Mouse (Mus musculus): ENCODE measurements around the gene Epha8. TPM values are rescaled to one million over a fixed set of nuclear protein-coding genes. Genes with fewer than 3 reads are reported as not detected.

The Epha8 gene
- polyA plus RNA-seq, 1 experiment: 0.17 TPM

DNA sequence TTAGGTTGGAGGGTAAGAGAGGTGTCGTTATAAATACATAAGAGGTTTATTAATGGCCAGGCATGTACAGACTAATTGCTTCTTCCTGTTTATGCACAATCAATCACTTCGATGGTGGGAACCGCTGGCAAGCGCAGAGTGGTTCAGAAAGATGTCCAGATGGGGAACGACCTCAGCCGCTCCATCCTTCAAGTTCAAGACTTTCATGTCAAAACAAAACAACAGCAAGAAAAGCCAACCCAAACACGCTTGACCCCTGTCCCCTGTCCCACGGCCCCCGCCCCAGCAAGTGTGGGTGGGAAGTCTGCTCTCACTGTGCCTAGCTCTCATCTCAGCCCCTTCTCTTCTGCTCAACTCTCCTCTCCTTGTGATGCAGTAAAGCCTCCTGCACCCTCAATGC lies 4.0 kb upstream of the Epha8 start:
- DNase-seq (ENCODE audit: low read depth, low spot score): no peak

GRCm38 (mm10) chr4:136960068-136960467 lies 3.5 kb upstream of the Epha8 start:
- WGBS: 23% methylated on average over 3 of the region's 3 CpGs
- no peak for DNase-seq (ENCODE audit: low read depth, low spot score)

More for the DNA sequence above, 4.0 kb upstream of the Epha8 start:
- 67% methylated on average over 9 of the region's 9 CpGs for WGBS

- DNase-seq (ENCODE audit: low read depth, low spot score): no peak
- 64% methylated on average over 6 of the region's 6 CpGs for WGBS
Observed at GRCm38 (mm10) chr4:136954562-136954961, 2.1 kb downstream of the Epha8 start.

GRCm38 (mm10) chr4:136949266-136949989 lies 7.2 kb downstream of the Epha8 start:
- 52% methylated on average over 10 of the region's 10 CpGs for WGBS
- no peak for DNase-seq (ENCODE audit: low read depth, low spot score)

- no peak for DNase-seq (ENCODE audit: low read depth, low spot score)
- WGBS: 59% methylated on average over 17 of the region's 17 CpGs
Observed at GRCm38 (mm10) chr4:136945397-136945796, 11.2 kb downstream of the Epha8 start.

GRCm38 (mm10) chr4:136944558-136945350 lies 11.9 kb downstream of the Epha8 start:
- 79% methylated on average over 11 of the region's 11 CpGs for WGBS
- DNase-seq (ENCODE audit: low read depth, low spot score): no peak

DNA sequence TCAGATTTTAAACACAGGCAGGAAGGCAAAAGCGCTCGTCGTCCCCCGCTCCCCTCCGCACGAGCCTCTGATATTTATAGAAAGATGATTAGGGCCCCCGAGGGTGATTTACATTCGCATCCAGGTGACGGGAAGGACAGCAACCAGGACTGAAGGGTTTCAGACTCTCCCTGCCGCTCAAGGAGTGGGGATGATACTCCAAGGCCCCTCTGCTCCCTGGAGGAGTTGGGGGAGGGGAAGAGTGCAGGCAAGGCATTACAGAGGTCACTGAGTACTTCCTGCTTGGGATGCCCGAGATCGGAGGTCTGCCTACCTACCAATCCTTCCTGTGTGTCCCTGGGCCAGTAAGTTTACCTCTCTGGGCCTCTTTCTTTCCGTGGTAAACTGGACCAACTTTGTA lies 13.4 kb downstream of the Epha8 start:
- 37% methylated on average over 13 of the region's 13 CpGs for WGBS
- no peak for DNase-seq (ENCODE audit: low read depth, low spot score)

GRCm38 (mm10) chr4:136942761-136943160 lies 13.9 kb downstream of the Epha8 start:
- DNase-seq (ENCODE audit: low read depth, low spot score): no peak
- 30% methylated on average over 18 of the region's 18 CpGs for WGBS

DNA sequence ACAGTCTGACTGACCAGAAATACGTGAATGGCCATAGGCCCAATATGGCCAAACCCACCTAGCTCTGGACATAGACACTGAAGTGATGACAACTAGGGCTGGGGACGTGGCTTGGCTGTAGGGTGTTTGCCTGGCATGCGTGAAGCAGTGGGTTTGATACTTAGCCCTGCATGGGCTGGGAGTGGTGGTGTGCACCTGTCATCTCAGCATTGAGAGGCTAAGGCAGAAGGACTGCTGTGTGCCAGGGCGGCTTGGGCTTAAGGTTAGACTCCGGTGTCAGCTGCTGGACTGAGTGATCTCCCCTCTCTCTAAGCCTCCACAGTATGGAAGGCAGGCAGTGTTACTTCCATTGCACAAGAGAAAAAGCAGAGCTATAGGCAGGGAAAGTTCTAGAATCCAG lies 18.7 kb downstream of the Epha8 start:
- no peak for DNase-seq (ENCODE audit: low read depth, low spot score)
- WGBS: 88% methylated on average over 5 of the region's 5 CpGs

- DNase-seq (ENCODE audit: low read depth, low spot score): no peak
- 56% methylated on average over 4 of the region's 4 CpGs for WGBS
Observed at GRCm38 (mm10) chr4:136937344-136937743, 19.3 kb downstream of the Epha8 start.

DNA sequence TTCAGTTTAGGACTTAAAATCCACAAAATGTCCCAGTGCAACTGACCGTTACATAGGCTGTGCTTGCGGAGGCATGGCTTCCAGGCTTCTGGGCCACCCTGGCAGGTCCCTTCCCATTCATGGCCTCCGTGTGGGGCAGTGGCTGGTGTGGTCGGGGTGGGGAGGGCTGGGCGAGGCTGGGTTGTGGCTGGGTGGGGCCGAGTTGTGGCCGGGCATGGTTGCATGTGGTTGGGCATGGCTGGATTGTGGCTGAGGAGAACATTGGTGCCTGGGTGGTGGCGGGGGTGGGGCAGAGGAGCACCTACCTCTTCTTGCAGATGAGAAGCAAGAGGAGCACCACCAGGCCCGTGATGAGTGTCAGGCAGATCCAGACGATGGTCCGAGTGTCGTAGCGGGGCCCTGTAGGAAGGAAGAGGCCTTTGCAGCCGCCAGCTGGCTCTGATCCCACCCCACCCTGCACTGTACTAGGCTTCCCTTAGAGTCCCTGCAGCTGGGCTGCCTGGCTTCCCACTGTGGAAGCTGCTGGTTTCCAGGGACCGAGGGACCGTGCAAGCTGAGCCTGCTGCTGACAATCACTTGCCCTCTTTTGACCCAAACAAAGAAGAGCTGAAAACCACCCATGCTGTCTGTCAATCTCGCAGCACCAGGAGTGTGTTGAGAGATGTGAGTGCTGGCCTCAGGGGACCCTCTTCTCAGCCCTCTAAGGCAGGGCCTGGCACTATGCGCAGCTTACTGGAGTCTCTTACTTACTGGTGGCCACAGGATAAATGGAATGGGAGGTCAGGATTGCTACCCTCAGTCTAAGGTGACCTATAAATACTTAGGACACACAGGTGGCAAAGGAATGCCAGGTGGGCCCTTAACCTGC lies 21.6 kb downstream of the Epha8 start:
- DNase-seq (ENCODE audit: low read depth, low spot score): no peak
- WGBS: 39% methylated on average over 18 of the region's 18 CpGs

- WGBS: 80% methylated on average over 8 of the region's 8 CpGs
- no peak for DNase-seq (ENCODE audit: low read depth, low spot score)
Observed at GRCm38 (mm10) chr4:136930474-136930873, 26.1 kb downstream of the Epha8 start.

GRCm38 (mm10) chr4:136928928-136929327 lies 27.7 kb downstream of the Epha8 start:
- DNase-seq (ENCODE audit: low read depth, low spot score): no peak
- 13% methylated on average over 5 of the region's 5 CpGs for WGBS

- 23% methylated on average over 15 of the region's 15 CpGs for WGBS
- DNase-seq (ENCODE audit: low read depth, low spot score): no peak
Observed at GRCm38 (mm10) chr4:136925804-136926203, 30.8 kb downstream of the Epha8 start.

DNA sequence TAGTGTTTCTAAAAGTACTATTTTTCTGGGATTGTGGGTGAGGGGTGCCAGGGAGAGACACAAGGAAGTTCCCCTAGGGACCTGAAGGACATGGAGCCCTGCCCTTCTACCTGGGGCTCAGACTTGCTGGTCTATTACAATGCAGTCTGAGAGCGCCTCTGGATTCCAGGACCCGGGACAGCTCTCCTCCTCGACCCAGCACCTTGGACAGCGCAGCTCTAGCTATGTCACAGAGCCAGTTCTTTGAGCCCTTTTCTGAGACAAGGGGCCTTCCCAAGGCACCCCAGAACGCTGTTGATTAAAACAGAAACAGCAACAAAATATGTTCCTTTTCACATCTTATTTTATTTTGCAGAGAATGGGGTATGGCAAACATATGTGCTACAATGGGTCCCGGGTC lies 32.1 kb downstream of the Epha8 start:
- 7% methylated on average over 6 of the region's 6 CpGs for WGBS
- DNase-seq (ENCODE audit: low read depth, low spot score): no peak

DNA sequence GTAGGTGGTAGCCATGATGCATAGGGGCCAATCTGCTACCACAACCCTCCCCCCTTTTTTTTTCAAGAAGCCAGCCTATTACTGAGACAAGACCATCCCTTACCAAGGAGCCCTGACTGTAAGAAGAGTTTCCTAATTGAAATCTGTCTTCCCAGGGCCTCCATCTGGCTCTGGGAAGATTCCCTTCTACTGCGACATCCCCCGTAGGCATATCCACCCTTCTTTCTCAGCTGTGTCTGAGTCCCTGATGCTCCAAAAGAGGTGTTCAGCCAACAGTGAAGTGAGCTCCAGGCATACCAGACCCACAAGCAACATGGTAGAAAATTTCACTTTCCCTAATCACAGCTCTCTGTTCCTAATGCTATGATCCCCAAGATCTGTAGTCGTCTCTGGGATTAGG lies 37.1 kb downstream of the Epha8 start:
- WGBS: 76% methylated on average over 3 of the region's 3 CpGs
- DNase-seq (ENCODE audit: low read depth, low spot score): no peak

DNA sequence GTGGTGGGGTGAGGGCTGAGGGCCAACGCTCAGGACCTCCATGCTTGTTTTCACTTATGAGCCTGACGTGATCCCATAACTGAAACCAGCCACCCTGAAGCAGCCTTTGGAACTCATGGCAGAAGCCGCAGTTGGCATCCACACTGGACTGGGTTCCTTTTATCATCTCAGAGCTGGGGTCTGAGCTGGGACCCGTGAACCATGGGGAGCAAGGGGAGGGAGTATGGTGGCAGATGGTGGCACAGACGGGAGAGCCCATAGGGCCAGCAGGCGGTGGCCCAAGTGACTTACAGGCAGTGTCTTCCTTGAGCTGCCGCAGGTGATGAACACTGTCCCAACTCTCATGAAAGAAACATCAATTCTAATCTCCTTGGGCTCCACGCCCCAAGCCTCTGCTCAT lies 37.8 kb downstream of the Epha8 start:
- 84% methylated on average over 8 of the region's 8 CpGs for WGBS
- DNase-seq (ENCODE audit: low read depth, low spot score): no peak

- no peak for DNase-seq (ENCODE audit: low read depth, low spot score)
- WGBS: 44% methylated on average over 7 of the region's 7 CpGs
Observed at GRCm38 (mm10) chr4:136917165-136917524, 39.5 kb downstream of the Epha8 start.

DNA sequence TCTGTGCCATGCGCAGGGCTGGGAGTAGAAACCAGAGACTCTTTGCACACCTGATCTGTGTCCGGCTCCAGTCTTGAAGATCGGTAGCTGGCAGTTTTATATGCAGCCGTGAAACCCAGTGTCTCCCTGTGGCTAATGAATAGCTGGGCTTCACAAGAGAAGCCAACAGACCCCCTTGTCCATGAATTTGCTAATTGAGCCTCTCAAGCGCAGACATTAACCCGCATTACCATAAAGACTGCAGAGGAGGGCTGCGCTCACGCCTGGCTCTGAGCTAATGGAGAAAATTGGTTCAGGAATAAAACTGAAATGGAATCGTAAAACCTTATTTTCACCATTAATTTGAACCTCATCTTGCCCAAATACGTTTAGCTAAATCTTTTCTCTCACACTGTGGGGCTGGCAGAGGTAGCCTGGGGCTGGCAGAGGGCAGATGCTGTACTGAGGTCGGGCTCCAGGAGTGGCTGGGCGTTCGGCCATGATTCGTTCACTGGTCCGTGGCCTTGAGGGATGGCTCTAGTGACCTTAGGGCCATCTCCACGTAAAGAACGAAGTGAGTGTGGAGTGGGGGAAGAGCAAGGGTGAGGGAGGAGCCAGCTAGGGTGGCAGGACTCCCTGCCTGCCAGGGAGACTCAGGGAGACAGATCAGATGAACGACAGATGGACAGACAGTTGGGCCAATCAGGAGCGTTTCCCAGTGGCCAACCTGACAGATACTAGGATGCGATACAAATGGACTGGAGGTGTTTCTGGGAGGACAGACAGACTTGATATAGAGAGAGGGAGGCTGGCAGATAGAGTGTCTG lies 40.1 kb downstream of the Epha8 start:
- 68% methylated on average over 20 of the region's 20 CpGs for WGBS
- DNase-seq (ENCODE audit: low read depth, low spot score): no peak
